Mouse (Mus musculus) E14TG2a.4 (cell line): ENCODE data around the gene Ogfod2.

Source experiments
- CTCF ChIP-seq: conservative IDR thresholded peaks from 2 replicates; pipeline ENCODE4 v1.5.1; 2014; ENCODE audit warnings: low read length
- NANOG ChIP-seq: IDR thresholded peaks from 2 replicates; pipeline ENCODE4 v1.6.1; 2014; ENCODE audit warnings: borderline replicate concordance, low read length, mixed read lengths
- POU5F1 ChIP-seq: IDR thresholded peaks from 2 replicates; pipeline ENCODE4 v1.6.1; 2014; ENCODE audit warnings: low read length, borderline replicate concordance

GRCm38 (mm10) chr5:124119204-124119603 is 7.1 kb downstream of the Ogfod2 start:
- TF ChIP-seq CTCF (no peak), NANOG (no peak), POU5F1 (no peak)
